Mouse (Mus musculus): Measurements from ENCODE around the gene Rad18. TPM values are rescaled to one million over a fixed set of nuclear protein-coding genes. Genes with fewer than 3 reads are reported as not detected.
A peak's percentile ranks its signal among the peaks of the same experiment; 100 is the strongest.

The Rad18 gene
- polyA plus RNA-seq (2012; rRNA removed) = 0.61 and 0.86 TPM in 2 replicates

DNA sequence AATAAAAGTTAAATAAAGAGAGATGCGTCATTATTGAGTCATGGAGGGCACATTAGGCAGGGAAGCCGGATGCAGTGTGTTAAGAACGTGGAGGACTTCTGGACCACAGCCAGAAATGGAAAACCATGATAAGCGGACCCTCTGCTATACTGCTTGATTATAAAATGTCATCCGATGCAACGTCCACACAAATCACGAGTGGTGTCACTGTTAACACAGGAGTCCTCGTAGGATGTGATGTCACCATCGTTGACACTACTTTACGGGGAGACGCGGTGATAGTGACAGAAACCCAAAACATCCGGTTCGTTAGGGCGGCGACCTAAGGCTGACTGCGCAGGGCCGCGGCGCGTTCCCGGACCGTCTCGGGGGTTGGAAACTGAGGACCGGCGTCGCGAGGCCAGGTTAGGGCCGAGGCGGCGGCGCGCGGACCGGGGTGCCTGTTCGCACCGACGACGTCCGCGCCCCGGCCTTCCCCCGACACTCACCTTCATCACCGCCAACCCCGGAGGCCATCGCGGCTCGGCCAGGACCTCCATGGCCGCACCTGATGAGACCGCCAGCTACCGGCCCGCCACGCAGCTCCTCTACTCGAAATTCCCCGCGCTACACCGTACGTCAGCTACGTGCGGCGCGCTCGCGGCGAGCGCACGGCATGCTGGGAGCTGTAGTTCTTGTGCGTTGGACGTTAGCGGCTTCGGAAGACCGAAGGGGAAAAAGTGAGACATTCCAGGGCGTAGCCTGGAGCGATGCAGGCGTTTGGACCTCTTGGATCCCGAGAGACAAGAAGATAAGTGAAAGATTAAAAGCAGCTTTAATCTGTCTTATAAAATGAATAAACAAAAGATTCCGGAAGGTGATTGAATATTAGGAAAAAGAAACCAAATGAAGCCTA lies at the start of gene Rad18:
Rad18 (minus strand) TSS at position 631 of the 895 bp plus-strand sequence.
- TF ChIP-seq CTCF (conservative IDR thresholded peaks at IDR 0.05; ENCODE audit: insufficient read depth, insufficient read length, low read depth, low read length) (no peak), POLR2A (IDR thresholded peaks at IDR 0.05; ENCODE audit: low read depth, low read length) (no peak)
- peak within 1 kb of the TSS; percentile 15; the same call in 1 of the 2 replicates for H3K27ac ChIP-seq (ENCODE audit: insufficient read depth, low read depth, low read length)
- H3K4me3 ChIP-seq (ENCODE audit: insufficient read depth, low read depth, low read length) = peak within 1 kb of the TSS; percentile 69
- no peaks in the 10 kb centered on the region for H3K27me3 ChIP-seq (replicated peaks; ENCODE audit: control insufficient read depth, insufficient read depth, low read length)
- no peaks in the 10 kb centered on the region for H3K36me3 ChIP-seq (ENCODE audit: control insufficient read depth, insufficient read depth, low read length)
- under 1% methylated on average over 77 of the region's 77 CpGs for WGBS
- no peaks in the 10 kb centered on the region for H3K4me1 ChIP-seq (ENCODE audit: control insufficient read depth, insufficient read depth, low read length)
- peak; percentile 86 for DNase-seq

DNA sequence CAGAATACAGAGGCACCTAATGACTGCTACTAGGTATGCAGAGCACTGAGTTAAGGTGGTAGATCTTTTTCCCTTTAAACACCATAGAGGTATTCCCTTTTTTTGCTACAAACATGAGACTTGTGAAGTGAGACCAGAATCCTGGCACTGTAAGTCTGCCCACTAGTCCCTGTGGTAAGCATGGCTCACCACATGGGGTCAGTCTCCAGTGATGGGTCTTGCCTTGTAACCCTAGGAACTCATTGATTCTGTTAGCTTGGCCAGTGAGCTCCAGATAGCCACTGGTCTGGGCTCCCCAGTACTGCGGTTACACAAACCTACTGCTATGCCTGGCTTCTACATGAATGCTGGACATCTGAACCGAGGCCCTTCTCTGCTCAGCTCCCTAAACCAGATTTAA lies 45.8 kb upstream of the Rad18 start:
- no peaks in the 10 kb centered on the region for H3K36me3 ChIP-seq (ENCODE audit: control insufficient read depth, insufficient read depth, low read length)
- peak; percentile 3 for DNase-seq
- no peaks in the 10 kb centered on the region for H3K27me3 ChIP-seq (replicated peaks; ENCODE audit: control insufficient read depth, insufficient read depth, low read length)
- 91% methylated on average over 2 of the region's 2 CpGs for WGBS
- H3K4me3 ChIP-seq (ENCODE audit: insufficient read depth, low read depth, low read length) = no peak overlapping the region
- H3K27ac ChIP-seq (ENCODE audit: insufficient read depth, low read depth, low read length) = no peak overlapping the region
- TF ChIP-seq CTCF (conservative IDR thresholded peaks at IDR 0.05; ENCODE audit: insufficient read depth, insufficient read length, low read depth, low read length) = peak; percentile 44
- TF ChIP-seq POLR2A (IDR thresholded peaks at IDR 0.05; ENCODE audit: low read depth, low read length) = no peak
- H3K4me1 ChIP-seq (ENCODE audit: control insufficient read depth, insufficient read depth, low read length) = no peaks in the 10 kb centered on the region

DNA sequence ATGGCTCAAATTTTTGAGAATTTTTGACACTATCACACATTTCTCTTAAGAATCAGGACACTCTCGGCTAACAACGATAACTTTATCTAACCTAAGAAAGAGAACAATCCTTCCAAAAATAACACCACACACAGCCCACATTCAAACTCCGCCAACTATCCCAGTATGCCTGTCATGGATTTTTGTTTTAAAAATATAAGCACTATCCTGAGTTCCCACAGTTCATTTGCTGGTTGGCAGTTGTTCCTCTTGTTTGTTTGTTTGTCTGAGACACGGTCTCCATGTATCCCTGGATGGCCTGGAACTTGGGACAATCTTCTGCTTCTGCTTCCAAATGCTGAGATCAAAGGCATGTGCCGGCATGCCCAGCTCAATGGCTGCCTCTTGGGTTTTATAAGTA lies 45.3 kb upstream of the Rad18 start:
- no peak for DNase-seq
- WGBS = 77% methylated on average over 5 of the region's 5 CpGs
- no peaks in the 10 kb centered on the region for H3K4me1 ChIP-seq (ENCODE audit: control insufficient read depth, insufficient read depth, low read length)
- H3K4me3 ChIP-seq (ENCODE audit: insufficient read depth, low read depth, low read length) = no peak overlapping the region
- H3K36me3 ChIP-seq (ENCODE audit: control insufficient read depth, insufficient read depth, low read length) = no peaks in the 10 kb centered on the region
- TF ChIP-seq CTCF (conservative IDR thresholded peaks at IDR 0.05; ENCODE audit: insufficient read depth, insufficient read length, low read depth, low read length) (no peak), POLR2A (IDR thresholded peaks at IDR 0.05; ENCODE audit: low read depth, low read length) (no peak)
- no peaks in the 10 kb centered on the region for H3K27me3 ChIP-seq (replicated peaks; ENCODE audit: control insufficient read depth, insufficient read depth, low read length)
- no peak overlapping the region for H3K27ac ChIP-seq (ENCODE audit: insufficient read depth, low read depth, low read length)

DNA sequence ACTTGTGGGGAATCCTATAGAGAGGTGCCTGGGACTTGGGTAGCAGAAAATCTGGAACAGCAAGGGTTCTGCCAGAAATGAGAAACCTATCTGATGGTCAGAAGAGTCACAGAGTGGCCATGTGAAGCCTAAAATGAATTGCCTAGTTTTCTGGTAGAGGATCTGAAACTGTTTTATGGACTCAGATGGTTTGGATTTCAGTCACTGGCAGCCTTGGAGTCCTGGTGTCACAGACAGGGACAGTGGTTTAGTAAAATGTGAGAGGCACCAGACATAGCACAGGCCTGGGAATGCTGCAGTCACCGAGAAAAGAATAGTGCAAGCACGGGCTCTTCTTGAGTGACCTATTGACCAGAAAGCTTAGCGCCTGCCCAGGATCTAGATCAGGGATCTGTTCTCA lies 43.1 kb upstream of the Rad18 start:
- H3K27ac ChIP-seq (ENCODE audit: insufficient read depth, low read depth, low read length) = no peak overlapping the region
- H3K27me3 ChIP-seq (replicated peaks; ENCODE audit: control insufficient read depth, insufficient read depth, low read length) = no peaks in the 10 kb centered on the region
- 83% methylated on average over 3 of the region's 3 CpGs for WGBS
- no peak for DNase-seq
- H3K4me3 ChIP-seq (ENCODE audit: insufficient read depth, low read depth, low read length) = no peak overlapping the region
- H3K4me1 ChIP-seq (ENCODE audit: control insufficient read depth, insufficient read depth, low read length) = no peaks in the 10 kb centered on the region
- no peak for TF ChIP-seq CTCF (conservative IDR thresholded peaks at IDR 0.05; ENCODE audit: insufficient read depth, insufficient read length, low read depth, low read length)
- no peak for TF ChIP-seq POLR2A (IDR thresholded peaks at IDR 0.05; ENCODE audit: low read depth, low read length)
- no peaks in the 10 kb centered on the region for H3K36me3 ChIP-seq (ENCODE audit: control insufficient read depth, insufficient read depth, low read length)

DNA sequence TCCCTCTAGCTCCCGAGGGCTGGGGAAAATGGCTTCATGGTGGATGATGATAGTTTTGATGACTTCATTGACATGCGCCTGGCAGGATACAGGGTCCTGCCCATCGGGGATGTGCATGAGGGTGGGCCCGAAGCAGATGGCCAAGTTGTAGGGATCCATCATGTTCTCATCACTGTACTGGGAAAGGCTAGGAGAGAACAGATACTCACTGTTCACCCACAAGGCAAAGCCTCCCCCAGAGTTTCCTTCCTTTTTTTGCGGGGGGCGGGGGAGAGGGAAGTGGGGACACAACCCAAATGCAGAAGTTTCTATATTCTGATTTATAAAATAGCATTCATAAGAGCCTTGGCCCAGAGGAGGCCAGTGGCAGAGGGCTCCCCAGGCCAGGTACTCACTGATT lies 42.4 kb upstream of the Rad18 start:
- no peak for TF ChIP-seq POLR2A (IDR thresholded peaks at IDR 0.05; ENCODE audit: low read depth, low read length)
- no peak for TF ChIP-seq CTCF (conservative IDR thresholded peaks at IDR 0.05; ENCODE audit: insufficient read depth, insufficient read length, low read depth, low read length)
- no peaks in the 10 kb centered on the region for H3K4me1 ChIP-seq (ENCODE audit: control insufficient read depth, insufficient read depth, low read length)
- peak; percentile 8 for DNase-seq
- H3K27ac ChIP-seq (ENCODE audit: insufficient read depth, low read depth, low read length) = no peak overlapping the region
- H3K4me3 ChIP-seq (ENCODE audit: insufficient read depth, low read depth, low read length) = no peak overlapping the region
- no peaks in the 10 kb centered on the region for H3K27me3 ChIP-seq (replicated peaks; ENCODE audit: control insufficient read depth, insufficient read depth, low read length)
- H3K36me3 ChIP-seq (ENCODE audit: control insufficient read depth, insufficient read depth, low read length) = no peaks in the 10 kb centered on the region
- WGBS = 90% methylated on average over 6 of the region's 6 CpGs

DNA sequence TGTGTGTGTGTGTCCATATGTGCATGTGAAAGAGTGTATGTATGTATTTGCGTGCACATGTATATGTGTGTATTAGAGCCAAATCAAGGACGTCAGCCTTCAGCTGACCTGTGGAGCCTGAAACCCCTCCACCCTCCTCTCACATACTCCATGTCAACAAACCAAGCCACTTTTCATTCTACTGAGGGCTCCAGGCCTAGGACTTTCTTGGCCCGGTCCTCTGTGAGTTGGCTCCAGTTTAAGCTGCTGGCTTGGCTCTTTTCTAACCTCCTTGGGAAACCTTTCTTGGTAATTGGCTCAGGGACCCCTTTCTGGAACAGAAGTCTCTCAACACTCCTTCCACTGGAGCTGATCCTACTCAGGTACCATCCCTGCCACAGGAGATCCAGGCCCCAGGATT lies 40.0 kb upstream of the Rad18 start:
- no peaks in the 10 kb centered on the region for H3K36me3 ChIP-seq (ENCODE audit: control insufficient read depth, insufficient read depth, low read length)
- TF ChIP-seq CTCF (conservative IDR thresholded peaks at IDR 0.05; ENCODE audit: insufficient read depth, insufficient read length, low read depth, low read length) (no peak), POLR2A (IDR thresholded peaks at IDR 0.05; ENCODE audit: low read depth, low read length) (no peak)
- DNase-seq = no peak
- no peak overlapping the region for H3K27ac ChIP-seq (ENCODE audit: insufficient read depth, low read depth, low read length)
- 84% methylated on average over 3 of the region's 3 CpGs for WGBS
- no peaks in the 10 kb centered on the region for H3K27me3 ChIP-seq (replicated peaks; ENCODE audit: control insufficient read depth, insufficient read depth, low read length)
- no peaks in the 10 kb centered on the region for H3K4me1 ChIP-seq (ENCODE audit: control insufficient read depth, insufficient read depth, low read length)
- H3K4me3 ChIP-seq (ENCODE audit: insufficient read depth, low read depth, low read length) = no peak overlapping the region

DNA sequence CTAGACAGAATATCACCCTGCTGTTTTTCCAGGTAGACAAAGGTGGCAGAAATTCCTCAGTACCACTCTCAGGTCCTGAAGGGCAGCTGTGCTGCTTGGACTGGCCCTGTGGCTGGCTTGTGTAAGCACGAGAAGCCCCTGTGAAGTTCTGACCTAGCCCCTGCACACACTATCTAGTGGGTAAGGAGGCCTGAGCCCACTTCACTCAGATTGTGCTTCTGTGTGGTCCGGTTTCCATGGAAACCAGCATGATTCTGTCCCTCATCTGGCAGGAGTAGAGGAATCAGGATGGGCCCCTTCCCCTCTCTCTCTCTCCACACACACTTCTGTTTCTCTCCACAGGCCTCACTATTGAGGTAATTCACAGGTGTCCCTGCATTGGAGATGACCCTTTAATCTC lies 38.6 kb upstream of the Rad18 start:
- WGBS = 89% methylated on average over 2 of the region's 2 CpGs
- Histone ChIP-seq H3K27me3 (replicated peaks; ENCODE audit: control insufficient read depth, insufficient read depth, low read length) (no peaks in the 10 kb centered on the region), H3K4me3 (ENCODE audit: insufficient read depth, low read depth, low read length) (no peak overlapping the region), H3K4me1 (ENCODE audit: control insufficient read depth, insufficient read depth, low read length) (no peaks in the 10 kb centered on the region), H3K36me3 (ENCODE audit: control insufficient read depth, insufficient read depth, low read length) (no peaks in the 10 kb centered on the region), H3K27ac (ENCODE audit: insufficient read depth, low read depth, low read length) (no peak overlapping the region)
- DNase-seq = no peak
- no peak for TF ChIP-seq POLR2A (IDR thresholded peaks at IDR 0.05; ENCODE audit: low read depth, low read length)
- TF ChIP-seq CTCF (conservative IDR thresholded peaks at IDR 0.05; ENCODE audit: insufficient read depth, insufficient read length, low read depth, low read length) = no peak
